Mouse (Mus musculus) heart, adult 8-10 months (tissue): ENCODE measurements around the gene Cav1. TPM values are rescaled to one million over a fixed set of nuclear protein-coding genes. Genes with fewer than 3 reads are reported as not detected.

ENCODE experiments used
- total RNA-seq, 4 experiments: library from RNA; stranded (reverse); gene quantifications; 2 replicates each; pipeline ENCODE4 v1.2.4; 2022

Gene Cav1
- total RNA-seq, 4 experiments from 2014 or later, result 156 to 240 (median 203) TPM

Other genes starting within 250 kb of the Cav1 start
- gene Tes, start 241.2 kb upstream of the Cav1 start, total RNA-seq, result 1 to 10 TPM; 2.2 to 3.0 (median 2.6) TPM
- 10 to 100 TPM; 28.1 to 43.5 (median 41.9) TPM for gene Cav2, start 25.1 kb upstream of the Cav1 start, total RNA-seq
- 1 to 10 TPM; 1.1 to 2.5 (median 1.7) TPM for gene Met, start 157.5 kb downstream of the Cav1 start, total RNA-seq